Mouse (Mus musculus): Measurements from ENCODE around the gene Mycbpap. TPM values are rescaled to one million over a fixed set of nuclear protein-coding genes. Genes with fewer than 3 reads are reported as not detected.

Mycbpap gene
- total RNA-seq, 2 experiments from 2014 or later = 8.5 to 8.9 TPM

DNA sequence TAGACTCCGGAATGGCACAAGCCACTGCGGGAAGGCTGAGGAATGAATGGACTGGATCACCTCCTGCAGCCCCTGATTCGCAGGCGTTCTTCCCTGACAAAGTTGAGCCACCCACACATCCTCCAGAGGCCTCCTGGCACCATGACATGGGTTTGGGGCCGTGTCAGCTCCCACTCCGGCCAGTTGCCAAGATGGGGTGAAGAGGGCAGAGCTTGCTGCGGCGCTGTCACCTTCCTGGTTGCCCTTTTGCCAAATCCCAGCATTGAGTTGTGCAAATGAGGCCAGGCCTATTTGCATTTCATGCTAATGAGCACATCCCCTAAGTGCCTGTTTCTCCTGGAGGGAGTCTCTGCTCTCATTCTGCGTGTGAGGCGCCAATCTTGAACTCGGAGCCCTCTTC lies 45.8 kb downstream of the Mycbpap start:
- no peak for DNase-seq (ENCODE audit: extremely low spot score in 1 of 2, low spot score in 2 of 2)
- Histone ChIP-seq H3K4me3 (no peak overlapping the region), H3K27ac (no peak overlapping the region)
- no peak for TF ChIP-seq CTCF (IDR thresholded peaks at IDR 0.05)
- intact Hi-C loops (cut with DNase I) = loop anchor here (2.0 kb wide), 1 partner anchor 51 kb away; no protein-coding TSS in a partner anchor

DNA sequence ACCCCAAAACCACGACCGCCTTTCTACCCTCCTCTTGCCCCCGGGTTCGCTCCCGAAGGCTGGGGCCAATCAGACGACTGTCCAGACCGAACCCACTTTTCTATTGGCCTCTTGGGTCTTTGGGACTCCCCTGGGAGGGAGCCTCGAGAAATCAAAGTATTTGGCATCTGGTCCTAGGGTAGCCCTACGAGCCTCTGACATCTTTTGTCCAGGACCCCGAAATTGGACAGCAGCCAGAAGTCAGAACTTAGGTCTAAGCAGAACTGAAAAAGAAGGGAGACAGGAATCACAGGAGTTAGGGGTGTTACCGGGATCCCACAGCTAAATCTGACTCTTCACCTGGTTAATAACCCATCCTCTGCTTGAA lies 47.0 kb downstream of the Mycbpap start:
- peak overlapping the region; percentile 81 for H3K4me3 ChIP-seq
- intact Hi-C loops (cut with DNase I) = loop anchor here (2.0 to 5.0 kb wide), 3 partner anchors 50 to 262 kb away; partner anchors contain the start of genes Ankrd40 and Tob1
- TF ChIP-seq CTCF (IDR thresholded peaks at IDR 0.05) = no peak
- DNase-seq (ENCODE audit: extremely low spot score in 1 of 2, low spot score in 2 of 2) = no peak
- H3K27ac ChIP-seq = no peak overlapping the region

GRCm38 (mm10) chr11:94473707-94474543 lies 47.6 kb downstream of the Mycbpap start, which contains the start of gene Cacna1g:
TSS of gene Cacna1g (minus strand) at chr11:94474198.
- peak within 1 kb of the TSS; percentile 91 for H3K27ac ChIP-seq
- intact Hi-C loops (cut with DNase I) = loop anchor here (2.0 to 5.0 kb wide), 3 partner anchors 49 to 262 kb away; partner anchors contain the start of genes Ankrd40 and Tob1
- DNase-seq (ENCODE audit: extremely low spot score in 1 of 2, low spot score in 2 of 2) = peak; percentile 87 to 88
- TF ChIP-seq CTCF (IDR thresholded peaks at IDR 0.05) = no peak
- H3K4me3 ChIP-seq = peak within 1 kb of the TSS; percentile 81

GRCm38 (mm10) chr11:94472916-94473706 lies 48.4 kb downstream of the Mycbpap start:
- TF ChIP-seq CTCF (IDR thresholded peaks at IDR 0.05) = no peak
- intact Hi-C loops (cut with DNase I) = loop anchor here (5.0 kb wide), 2 partner anchors 146 to 261 kb away; partner anchors contain the start of genes Ankrd40 and Tob1
- no peak for DNase-seq (ENCODE audit: extremely low spot score in 1 of 2, low spot score in 2 of 2)
- Histone ChIP-seq H3K4me3 (peak overlapping the region; percentile 81), H3K27ac (peak overlapping the region; percentile 91)

GRCm38 (mm10) chr11:94472585-94472915 lies 49.0 kb downstream of the Mycbpap start:
- H3K4me3 ChIP-seq = peak overlapping the region; percentile 81
- TF ChIP-seq CTCF (IDR thresholded peaks at IDR 0.05) = no peak
- intact Hi-C loops (cut with DNase I) = loop anchor here (5.0 kb wide), 2 partner anchors 145 to 260 kb away; partner anchors contain the start of genes Ankrd40 and Tob1
- no peak for DNase-seq (ENCODE audit: extremely low spot score in 1 of 2, low spot score in 2 of 2)
- peak overlapping the region; percentile 91 for H3K27ac ChIP-seq

DNA sequence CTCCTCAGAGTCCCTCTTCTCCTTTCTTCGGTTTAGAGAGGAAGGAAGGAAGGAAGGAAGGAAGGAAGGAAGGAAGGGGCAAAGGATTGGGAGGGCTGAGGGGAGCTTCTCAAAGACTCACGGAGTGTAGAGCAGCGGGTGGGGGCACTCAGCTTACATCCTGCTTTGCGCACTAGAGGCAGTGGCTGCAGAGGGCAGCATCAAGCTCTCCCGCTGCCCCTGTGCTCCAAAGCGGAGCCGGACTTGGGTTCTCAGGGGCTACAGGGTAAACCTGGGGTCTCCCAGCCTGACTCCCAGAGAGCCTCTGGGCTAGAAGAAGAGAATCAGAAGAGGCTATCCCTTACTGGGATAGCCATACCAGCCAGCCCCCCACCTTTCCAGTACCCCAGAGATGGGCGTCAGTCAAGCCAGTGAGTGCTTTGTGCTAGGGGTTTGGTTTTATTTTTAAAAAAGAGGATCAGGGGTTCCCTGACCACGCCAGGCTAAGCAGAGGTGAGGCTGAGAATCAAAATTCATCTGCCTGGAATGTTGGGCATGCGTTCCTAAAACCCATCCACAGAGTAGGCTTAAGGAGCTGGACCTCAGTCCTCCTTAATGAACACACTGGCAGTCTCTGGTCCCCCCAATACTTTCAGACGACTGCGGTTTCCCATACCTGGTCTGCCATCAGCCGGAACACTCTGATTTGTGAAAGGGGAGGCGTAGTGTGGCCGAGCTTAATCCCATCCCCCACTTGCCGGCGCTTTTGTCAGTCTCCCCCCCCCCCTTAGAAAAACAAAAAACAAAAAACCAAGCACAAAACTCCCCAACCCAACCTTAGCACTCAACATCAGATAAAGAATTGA lies 49.6 kb downstream of the Mycbpap start:
- no peak; the same call in 1 of the 2 replicates for TF ChIP-seq CTCF (IDR thresholded peaks at IDR 0.05)
- no peak for DNase-seq (ENCODE audit: extremely low spot score in 1 of 2, low spot score in 2 of 2)
- Histone ChIP-seq H3K4me3 (peak overlapping the region; percentile 81), H3K27ac (peak overlapping the region; percentile 91)
- intact Hi-C loops (cut with DNase I) = loop anchor here (5.0 kb wide), 2 partner anchors 145 to 260 kb away; partner anchors contain the start of genes Ankrd40 and Tob1

DNA sequence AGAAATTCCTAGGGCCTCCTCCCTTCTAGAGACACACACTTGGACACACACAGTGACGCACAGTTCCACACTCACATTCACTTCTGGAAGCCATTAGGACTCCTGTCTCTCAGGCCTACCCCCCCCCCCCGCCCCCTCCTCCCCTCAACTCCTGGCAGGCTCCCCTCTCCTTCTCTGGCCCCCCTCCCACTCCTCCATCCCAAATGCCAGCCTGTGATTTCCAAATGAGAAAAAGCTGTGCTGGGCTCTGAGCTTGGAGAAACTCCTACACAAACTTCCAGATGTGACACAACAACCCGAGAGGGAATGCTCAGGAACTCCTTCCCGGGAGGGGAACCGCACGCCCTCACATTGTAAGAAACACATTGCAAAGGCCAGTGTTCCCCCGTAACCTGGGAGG lies 51.2 kb downstream of the Mycbpap start:
- intact Hi-C loops (cut with DNase I) = loop anchor here (5.0 kb wide), 2 partner anchors 143 to 258 kb away; partner anchors contain the start of genes Ankrd40 and Tob1
- Histone ChIP-seq H3K27ac (no peak overlapping the region), H3K4me3 (no peak overlapping the region)

DNA sequence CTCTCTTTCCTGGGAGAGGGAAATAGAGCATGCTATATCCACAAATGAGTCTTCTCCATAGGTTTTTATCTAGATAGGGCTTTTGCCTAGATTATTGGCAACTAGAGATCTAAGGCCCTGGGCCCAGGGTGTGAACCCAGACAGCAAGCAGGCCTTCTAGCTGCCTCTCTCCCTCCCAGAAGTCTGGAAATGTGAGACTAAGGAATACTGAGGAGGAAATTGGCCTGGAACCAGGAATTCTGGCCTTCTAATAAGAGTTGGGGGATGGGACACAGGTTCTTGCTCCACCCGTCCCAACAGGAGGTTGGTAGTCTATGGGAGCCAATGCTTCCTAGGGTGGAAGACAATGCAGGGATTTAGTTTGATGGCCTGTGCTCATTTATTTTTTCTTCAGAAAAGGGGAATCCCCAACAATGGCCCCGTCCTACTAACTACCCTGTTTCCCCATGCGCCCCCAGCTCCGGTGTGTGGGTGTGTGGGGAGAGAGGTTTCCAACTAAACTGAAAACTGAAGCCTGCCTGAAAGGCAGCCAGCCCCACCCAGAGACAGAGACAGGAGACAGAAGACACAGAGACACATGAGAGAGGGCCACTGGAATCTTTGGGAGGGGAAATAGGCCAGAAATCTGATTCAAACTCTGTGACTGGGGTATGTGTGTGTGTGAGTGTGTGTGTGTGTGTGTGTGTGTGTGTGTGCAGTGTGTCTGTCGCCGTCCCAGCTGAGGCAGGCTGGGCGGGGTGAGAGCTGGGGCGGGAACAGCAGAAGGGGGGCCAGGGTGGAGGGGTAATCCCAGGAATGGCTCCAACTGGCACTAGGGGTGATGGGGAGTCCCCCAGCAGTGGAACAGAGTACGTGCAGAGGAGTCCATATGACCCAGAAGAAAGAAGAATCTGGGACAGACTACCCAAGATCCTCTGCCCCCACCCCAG lies 52.1 kb downstream of the Mycbpap start:
- intact Hi-C loops (cut with DNase I) = loop anchor here (5.0 kb wide), 2 partner anchors 142 to 257 kb away; partner anchors contain the start of genes Ankrd40 and Tob1
- no peak overlapping the region for H3K4me3 ChIP-seq
- peak overlapping the region; percentile 82 for H3K27ac ChIP-seq
- TF ChIP-seq CTCF (IDR thresholded peaks at IDR 0.05) = no peak
- no peak for DNase-seq (ENCODE audit: extremely low spot score in 1 of 2, low spot score in 2 of 2)

More for the DNA sequence above, 51.2 kb downstream of the Mycbpap start:
- TF ChIP-seq CTCF (IDR thresholded peaks at IDR 0.05) = no peak
- no peak for DNase-seq (ENCODE audit: extremely low spot score in 1 of 2, low spot score in 2 of 2)

GRCm38 (mm10) chr11:94468582-94469064 lies 52.9 kb downstream of the Mycbpap start:
- H3K27ac ChIP-seq = peak overlapping the region; percentile 82
- peak; percentile 48 to 71 for DNase-seq (ENCODE audit: extremely low spot score in 1 of 2, low spot score in 2 of 2)
- no peak overlapping the region for H3K4me3 ChIP-seq
- TF ChIP-seq CTCF (IDR thresholded peaks at IDR 0.05) = no peak
- intact Hi-C loops (cut with DNase I) = no loop called here
